8 mouse cellular contexts compared by ENCODE assay signal in genomic region chr14:79397321-79398122, GRCm38 (mm10). TPM values are rescaled to one million over a fixed set of nuclear protein-coding genes. Genes with fewer than 3 reads are reported as not detected.
DNase-seq lines count a peak whose midpoint lies in the region; ATAC-seq and TF ChIP-seq lines count a peak whose summit lies in the region.

Gene Mtrf1, plus strand, starts transcription at chr14:79397772.

- H3K27ac ChIP-seq in heart, embryonic 15.5 days: peak within 1 kb of the TSS; percentile 87
- H3K27ac ChIP-seq in liver, embryonic 12.5 days: peak within 1 kb of the TSS; percentile 81

- peaks cover 9% of the 10 kb centered on the region; the same call in 1 of the 2 replicates for H3K36me3 ChIP-seq in heart, embryonic 15.5 days
- peaks cover 12% of the 10 kb centered on the region for H3K36me3 ChIP-seq in liver, embryonic 12.5 days
- peaks cover 2% of the 10 kb centered on the region; the same call in 1 of the 2 replicates for H3K36me3 ChIP-seq in splenic B cell, adult 2 months (ENCODE audit: control insufficient read depth, insufficient read depth, low read length, poor library complexity, severe bottlenecking)

- peak; percentile 10; the same call in 1 of the 2 replicates for TF ChIP-seq POLR2A in brain, embryonic 14.5 days (IDR thresholded peaks at IDR 0.05; ENCODE audit: borderline replicate concordance, extremely low read depth, insufficient read depth, insufficient read length, poor library complexity, severe bottlenecking)

- H3K9ac ChIP-seq in heart, embryonic 15.5 days: peak within 1 kb of the TSS; percentile 63
- peak within 1 kb of the TSS; percentile 74 for H3K9ac ChIP-seq in liver, embryonic 12.5 days

- H3K4me2 ChIP-seq in heart, embryonic 15.5 days: peak within 1 kb of the TSS; percentile 54
- H3K4me2 ChIP-seq in liver, embryonic 12.5 days: peak within 1 kb of the TSS; percentile 65

- WGBS in heart, embryonic 15.5 days: 18% methylated on average over 23 of the region's 23 CpGs
- WGBS in liver, embryonic 12.5 days (ENCODE audit: insufficient replicate concordance): 19% methylated on average over 23 of the region's 23 CpGs

- no peaks in the 10 kb centered on the region; the same call in 1 of the 2 replicates for H3K4me1 ChIP-seq in heart, embryonic 15.5 days (replicated peaks)
- peaks cover 10% of the 10 kb centered on the region for H3K4me1 ChIP-seq in liver, embryonic 12.5 days

- peak; percentile 94 for ATAC-seq in erythroid progenitor cell, adult 5-6 weeks (replicated peaks; ENCODE audit: low FRiP score, poor library complexity, severe bottlenecking)
- 0 out of 2 replicates have a peak, but pooled peaks have one; percentile 43 for ATAC-seq in heart, embryonic 15.5 days (replicated peaks; ENCODE audit: insufficient number of reproducible peaks, insufficient read depth, low FRiP score, low read depth)
- peak; percentile 87 for ATAC-seq in liver, embryonic 12.5 days

- DNase-seq in CD4-positive helper T cell, adult 2 months (ENCODE audit: low read depth, low spot score): peak; percentile 82
- peak; percentile 94 for DNase-seq in brain, embryonic 14.5 days (ENCODE audit: low read depth)
- peak; percentile 76 for DNase-seq in kidney, postnatal 14 days
- DNase-seq in naive thymus-derived CD4-positive, alpha-beta T cell, adult 2 months (ENCODE audit: low read depth): peak; percentile 82
- DNase-seq in splenic B cell, adult 2 months (ENCODE audit: low read depth, low spot score): peak; percentile 77

- H3K27me3 ChIP-seq in heart, embryonic 15.5 days: no peaks in the 10 kb centered on the region
- H3K27me3 ChIP-seq in liver, embryonic 12.5 days (replicated peaks): no peaks in the 10 kb centered on the region
- no peaks in the 10 kb centered on the region for H3K27me3 ChIP-seq in splenic B cell, adult 2 months (ENCODE audit: control insufficient read depth, insufficient read depth, low read length, poor library complexity, severe bottlenecking)

- no peak for TF ChIP-seq CTCF in brain, embryonic 14.5 days (IDR thresholded peaks at IDR 0.05; ENCODE audit: borderline replicate concordance, extremely low read depth, insufficient read depth, insufficient read length)

- H3K4me3 ChIP-seq in heart, embryonic 15.5 days: peak within 1 kb of the TSS; percentile 66
- peak within 1 kb of the TSS; percentile 67 for H3K4me3 ChIP-seq in liver, embryonic 12.5 days

- H3K9me3 ChIP-seq in heart, embryonic 15.5 days (replicated peaks): no peaks in the 10 kb centered on the region
- no peaks in the 10 kb centered on the region for H3K9me3 ChIP-seq in liver, embryonic 12.5 days (replicated peaks)

RNA-seq across cellular contexts. Expression of gene Mtrf1, which starts in this region (rescaled TPM):
- polyA plus RNA-seq in brain, embryonic 14.5 days (2012; rRNA removed): 4.6 and 5.7 TPM in 2 replicates
- total RNA-seq in erythroid progenitor cell, adult 5-6 weeks (2015; ENCODE audit: low replicate concordance): 0.72 and 2.1 TPM in 2 replicates
- 0.91 and 1.0 TPM in 2 replicates for total RNA-seq in erythroid progenitor cell, adult 5-6 weeks (2017; ENCODE audit: low replicate concordance)
- polyA plus RNA-seq in heart, embryonic 15.5 days (2015; fragmentation: Nextera tagmentation; extraction: Ambion mirVana): 9.4 and 9.7 TPM in 2 replicates
- polyA plus RNA-seq in liver, embryonic 12.5 days (2016; fragmentation: Nextera tagmentation; extraction: Ambion mirVana): 6.7 and 7.3 TPM in 2 replicates

Comparison
In these comparisons a context has a peak if more than half of its experiments do, and no peak if none do; other contexts are left out.
1. Peak in every context shown above with its lines: DNase-seq, ATAC-seq, H3K4me3 ChIP-seq and H3K27ac ChIP-seq.
2. ATAC-seq: peak in every context shown above with its lines; median percentile 94 in erythroid progenitor cell, adult 5-6 weeks; 87 in liver, embryonic 12.5 days; 43 in heart, embryonic 15.5 days.